Mouse (Mus musculus): ENCODE results near the gene Arrdc2. TPM values are rescaled to one million over a fixed set of nuclear protein-coding genes. Genes with fewer than 3 reads are reported as not detected.

The Arrdc2 gene
- polyA plus RNA-seq, 1 experiment from 2014 or later, result 13.4 TPM

GRCm38 (mm10) chr8:70856541-70857197 lies 17.1 kb upstream of the Arrdc2 start:
- H3K27ac ChIP-seq (ENCODE audit: low read depth, low read length), result no peak overlapping the region
- WGBS, result 9% methylated on average over 33 of the region's 33 CpGs
- H3K4me1 ChIP-seq (replicated peaks; ENCODE audit: control insufficient read depth, insufficient read depth, low read length), result peaks cover 13% of the 10 kb centered on the region
- peaks cover 22% of the 10 kb centered on the region for H3K27me3 ChIP-seq (replicated peaks; ENCODE audit: control insufficient read depth, insufficient read depth, low read length)
- peak overlapping the region; percentile 58 for H3K9ac ChIP-seq (ENCODE audit: low read depth, low read length)
- H3K9me3 ChIP-seq (ENCODE audit: control insufficient read depth, low read length), result no peaks in the 10 kb centered on the region
- DNase-seq (ENCODE audit: low spot score) (no peak), ATAC-seq (replicated peaks; ENCODE audit: low FRiP score) (peak; percentile 82)
- H3K4me3 ChIP-seq (ENCODE audit: low read depth, low read length), result peak overlapping the region; percentile 59
- H3K4me2 ChIP-seq, result peak overlapping the region; percentile 92
- H3K36me3 ChIP-seq (ENCODE audit: control insufficient read depth, insufficient read depth, low read length), result no peaks in the 10 kb centered on the region

- H3K4me3 ChIP-seq (ENCODE audit: low read depth, low read length), result no peak overlapping the region
- peak overlapping the region; percentile 92; the same call in 1 of the 2 replicates for H3K4me2 ChIP-seq
- 62% methylated on average over 5 of the region's 5 CpGs for WGBS
- no peak overlapping the region for H3K27ac ChIP-seq (ENCODE audit: low read depth, low read length)
- no peak for ATAC-seq (replicated peaks; ENCODE audit: low FRiP score)
- peaks cover 18% of the 10 kb centered on the region for H3K4me1 ChIP-seq (replicated peaks; ENCODE audit: control insufficient read depth, insufficient read depth, low read length)
- H3K27me3 ChIP-seq (replicated peaks; ENCODE audit: control insufficient read depth, insufficient read depth, low read length), result peaks cover 16% of the 10 kb centered on the region
- no peaks in the 10 kb centered on the region for H3K36me3 ChIP-seq (ENCODE audit: control insufficient read depth, insufficient read depth, low read length)
- no peak overlapping the region for H3K9ac ChIP-seq (ENCODE audit: low read depth, low read length)
- no peak for DNase-seq (ENCODE audit: low spot score)
- no peaks in the 10 kb centered on the region for H3K9me3 ChIP-seq (ENCODE audit: control insufficient read depth, low read length)
These were observed 16.5 kb upstream of the Arrdc2 start for GRCm38 (mm10) chr8:70856028-70856427.

GRCm38 (mm10) chr8:70853863-70854262 lies 14.3 kb upstream of the Arrdc2 start:
- DNase-seq (ENCODE audit: low spot score) (no peak), ATAC-seq (replicated peaks; ENCODE audit: low FRiP score) (no peak)
- no peak overlapping the region for H3K4me2 ChIP-seq
- no peaks in the 10 kb centered on the region for H3K9me3 ChIP-seq (ENCODE audit: control insufficient read depth, low read length)
- no peaks in the 10 kb centered on the region for H3K36me3 ChIP-seq (ENCODE audit: control insufficient read depth, insufficient read depth, low read length)
- no peak overlapping the region for H3K9ac ChIP-seq (ENCODE audit: low read depth, low read length)
- H3K4me1 ChIP-seq (replicated peaks; ENCODE audit: control insufficient read depth, insufficient read depth, low read length), result peaks cover 18% of the 10 kb centered on the region
- no peak overlapping the region for H3K27ac ChIP-seq (ENCODE audit: low read depth, low read length)
- H3K4me3 ChIP-seq (ENCODE audit: low read depth, low read length), result no peak overlapping the region
- H3K27me3 ChIP-seq (replicated peaks; ENCODE audit: control insufficient read depth, insufficient read depth, low read length), result peaks cover 19% of the 10 kb centered on the region
- 63% methylated on average over 2 of the region's 2 CpGs for whole genome bisulfite sequencing

- Histone ChIP-seq H3K27me3 (replicated peaks; ENCODE audit: control insufficient read depth, insufficient read depth, low read length) (peaks cover 27% of the 10 kb centered on the region), H3K9ac (ENCODE audit: low read depth, low read length) (no peak overlapping the region), H3K4me1 (replicated peaks; ENCODE audit: control insufficient read depth, insufficient read depth, low read length) (peaks cover 14% of the 10 kb centered on the region), H3K4me2 (no peak overlapping the region), H3K36me3 (ENCODE audit: control insufficient read depth, insufficient read depth, low read length) (no peaks in the 10 kb centered on the region), H3K9me3 (ENCODE audit: control insufficient read depth, low read length) (no peaks in the 10 kb centered on the region), H3K4me3 (ENCODE audit: low read depth, low read length) (no peak overlapping the region), H3K27ac (ENCODE audit: low read depth, low read length) (no peak overlapping the region)
- ATAC-seq (replicated peaks; ENCODE audit: low FRiP score) (no peak), DNase-seq (ENCODE audit: low spot score) (no peak)
- WGBS, result 84% methylated on average over 41 of the region's 41 CpGs
These were observed 13.2 kb upstream of the Arrdc2 start for GRCm38 (mm10) chr8:70852595-70853231.

GRCm38 (mm10) chr8:70851837-70852236 lies 12.3 kb upstream of the Arrdc2 start:
- Histone ChIP-seq H3K27ac (ENCODE audit: low read depth, low read length) (no peak overlapping the region), H3K4me2 (no peak overlapping the region), H3K9ac (ENCODE audit: low read depth, low read length) (no peak overlapping the region; the same call in 1 of the 2 replicates), H3K9me3 (ENCODE audit: control insufficient read depth, low read length) (no peaks in the 10 kb centered on the region), H3K27me3 (replicated peaks; ENCODE audit: control insufficient read depth, insufficient read depth, low read length) (peaks cover 27% of the 10 kb centered on the region), H3K36me3 (ENCODE audit: control insufficient read depth, insufficient read depth, low read length) (no peaks in the 10 kb centered on the region), H3K4me1 (replicated peaks; ENCODE audit: control insufficient read depth, insufficient read depth, low read length) (peaks cover 9% of the 10 kb centered on the region), H3K4me3 (ENCODE audit: low read depth, low read length) (no peak overlapping the region)
- no peak for DNase-seq (ENCODE audit: low spot score)
- ATAC-seq (replicated peaks; ENCODE audit: low FRiP score), result no peak
- 56% methylated on average over 6 of the region's 6 CpGs for WGBS

GRCm38 (mm10) chr8:70850947-70851346 lies 11.4 kb upstream of the Arrdc2 start:
- no peak overlapping the region for H3K4me3 ChIP-seq (ENCODE audit: low read depth, low read length)
- no peak overlapping the region for H3K4me2 ChIP-seq
- peaks cover 8% of the 10 kb centered on the region for H3K4me1 ChIP-seq (replicated peaks; ENCODE audit: control insufficient read depth, insufficient read depth, low read length)
- no peaks in the 10 kb centered on the region for H3K36me3 ChIP-seq (ENCODE audit: control insufficient read depth, insufficient read depth, low read length)
- 71% methylated on average over 4 of the region's 4 CpGs for WGBS
- no peak overlapping the region for H3K9ac ChIP-seq (ENCODE audit: low read depth, low read length)
- no peak for ATAC-seq (replicated peaks; ENCODE audit: low FRiP score)
- no peak overlapping the region for H3K27ac ChIP-seq (ENCODE audit: low read depth, low read length)
- peaks cover 20% of the 10 kb centered on the region for H3K27me3 ChIP-seq (replicated peaks; ENCODE audit: control insufficient read depth, insufficient read depth, low read length)
- H3K9me3 ChIP-seq (ENCODE audit: control insufficient read depth, low read length), result no peaks in the 10 kb centered on the region
- no peak for DNase-seq (ENCODE audit: low spot score)

- peaks cover 16% of the 10 kb centered on the region for H3K27me3 ChIP-seq (replicated peaks; ENCODE audit: control insufficient read depth, insufficient read depth, low read length)
These were observed 10.8 kb upstream of the Arrdc2 start for GRCm38 (mm10) chr8:70850132-70850845.

GRCm38 (mm10) chr8:70849333-70849990 lies 9.9 kb upstream of the Arrdc2 start:
- WGBS, result 80% methylated on average over 3 of the region's 3 CpGs
- no peaks in the 10 kb centered on the region for H3K9me3 ChIP-seq (ENCODE audit: control insufficient read depth, low read length)
- ATAC-seq (replicated peaks; ENCODE audit: low FRiP score) (no peak), DNase-seq (ENCODE audit: low spot score) (no peak)
- H3K4me1 ChIP-seq (replicated peaks; ENCODE audit: control insufficient read depth, insufficient read depth, low read length), result peaks cover 8% of the 10 kb centered on the region
- peaks cover 16% of the 10 kb centered on the region for H3K27me3 ChIP-seq (replicated peaks; ENCODE audit: control insufficient read depth, insufficient read depth, low read length)
- no peak overlapping the region for H3K4me2 ChIP-seq
- H3K9ac ChIP-seq (ENCODE audit: low read depth, low read length), result no peak overlapping the region
- H3K36me3 ChIP-seq (ENCODE audit: control insufficient read depth, insufficient read depth, low read length), result no peaks in the 10 kb centered on the region
- no peak overlapping the region for H3K4me3 ChIP-seq (ENCODE audit: low read depth, low read length)
- H3K27ac ChIP-seq (ENCODE audit: low read depth, low read length), result no peak overlapping the region

More at GRCm38 (mm10) chr8:70850132-70850845, 10.8 kb upstream of the Arrdc2 start:
- H3K9me3 ChIP-seq (ENCODE audit: control insufficient read depth, low read length), result no peaks in the 10 kb centered on the region
- H3K9ac ChIP-seq (ENCODE audit: low read depth, low read length), result no peak overlapping the region
- ATAC-seq (replicated peaks; ENCODE audit: low FRiP score) (no peak), DNase-seq (ENCODE audit: low spot score) (no peak)
- peaks cover 8% of the 10 kb centered on the region for H3K4me1 ChIP-seq (replicated peaks; ENCODE audit: control insufficient read depth, insufficient read depth, low read length)
- H3K4me2 ChIP-seq, result no peak overlapping the region
- no peak overlapping the region for H3K27ac ChIP-seq (ENCODE audit: low read depth, low read length)
- 62% methylated on average over 7 of the region's 7 CpGs for WGBS
- no peak overlapping the region for H3K4me3 ChIP-seq (ENCODE audit: low read depth, low read length)
- H3K36me3 ChIP-seq (ENCODE audit: control insufficient read depth, insufficient read depth, low read length), result no peaks in the 10 kb centered on the region

All from liver, embryonic 11.5 days (tissue).